Mouse (Mus musculus) liver, adult 2 months (tissue): ENCODE measurements around the gene Akap12. TPM values are rescaled to one million over a fixed set of nuclear protein-coding genes. Genes with fewer than 3 reads are reported as not detected.

Experiments used
- DNase-seq: peaks from one replicate; pipeline ENCODE4 v3.0.0-alpha.2; 2011; ENCODE audit warnings: low read depth, low spot score; ENCODE audit errors: extremely low read depth
- H3K27ac ChIP-seq: fragments of 200-500 bp; replicated peaks from 2 replicates; pipeline ENCODE4 v1.5.1; 2012; ENCODE audit warnings: low read depth, mild to moderate bottlenecking, control low read depth, inconsistent platforms, low read length; ENCODE audit not compliant: insufficient read depth
- H3K27me3 ChIP-seq: fragments of 200-500 bp; 2 replicates; pipeline ENCODE4 v1.6.1; 2012; ENCODE audit warnings: mild to moderate bottlenecking, moderate library complexity, low read length, inconsistent platforms; ENCODE audit not compliant: control insufficient read depth, insufficient read depth
- H3K36me3 ChIP-seq: fragments of 200-500 bp; 2 replicates; pipeline ENCODE4 v1.6.1; 2012; ENCODE audit warnings: low read length, inconsistent platforms; ENCODE audit not compliant: control insufficient read depth, insufficient read depth
- H3K4me1 ChIP-seq: fragments of 200-500 bp; 2 replicates; pipeline ENCODE4 v1.6.1; 2011; ENCODE audit warnings: low read length; ENCODE audit not compliant: control insufficient read depth, insufficient read depth
- H3K4me3 ChIP-seq: fragments of 200-500 bp; 2 replicates; pipeline ENCODE4 v1.5.1; 2011; ENCODE audit warnings: low read depth, mild to moderate bottlenecking, control low read depth, low read length, moderate library complexity; ENCODE audit not compliant: insufficient read depth
- H3K79me2 ChIP-seq: fragments of 200-500 bp; 2 replicates; pipeline ENCODE4 v1.6.1; 2012; ENCODE audit warnings: inconsistent platforms, mild to moderate bottlenecking, low read length, moderate library complexity; ENCODE audit not compliant: control insufficient read depth, insufficient read depth
- H3K9ac ChIP-seq: fragments of 200-500 bp; 2 replicates; pipeline ENCODE4 v1.6.1; 2012; ENCODE audit warnings: low read depth, mild to moderate bottlenecking, control low read depth, inconsistent platforms, low read length
- CTCF ChIP-seq: fragments of 200-500 bp; IDR thresholded peaks from 2 replicates; pipeline ENCODE4 v1.5.1; 2011; ENCODE audit warnings: low read depth, low read length, control low read depth
- POLR2A ChIP-seq: fragments of 200-500 bp; IDR thresholded peaks from 2 replicates; pipeline ENCODE4 v1.6.1; 2011; ENCODE audit warnings: low read length, control low read depth; ENCODE audit not compliant: insufficient read depth; ENCODE audit errors: extremely low read depth
- WGBS: fragments of 180-500 bp; shearing (Covaris S2); methylation state at CpG from one replicate; pipeline ENCODE4 v1.1.7; 2018; 5-methylcytosine and 5-hydroxymethylcytosine counted together
- polyA plus RNA-seq: library from polyadenylated mRNA; depleted of rRNA; stranded (reverse); fragments of >200 nt; gene quantifications from 2 replicates; pipeline ENCODE4 v1.2.3, GENCODE M21; 2012
- total RNA-seq: library from RNA; depleted of rRNA; stranded (reverse); fragments of >200 nt; gene quantifications from 2 replicates; pipeline ENCODE4 v1.2.3, GENCODE M21; 2014

The Akap12 gene
- total and polyA plus RNA-seq, 2 experiments, result 0.57 to 1.7 TPM

DNA sequence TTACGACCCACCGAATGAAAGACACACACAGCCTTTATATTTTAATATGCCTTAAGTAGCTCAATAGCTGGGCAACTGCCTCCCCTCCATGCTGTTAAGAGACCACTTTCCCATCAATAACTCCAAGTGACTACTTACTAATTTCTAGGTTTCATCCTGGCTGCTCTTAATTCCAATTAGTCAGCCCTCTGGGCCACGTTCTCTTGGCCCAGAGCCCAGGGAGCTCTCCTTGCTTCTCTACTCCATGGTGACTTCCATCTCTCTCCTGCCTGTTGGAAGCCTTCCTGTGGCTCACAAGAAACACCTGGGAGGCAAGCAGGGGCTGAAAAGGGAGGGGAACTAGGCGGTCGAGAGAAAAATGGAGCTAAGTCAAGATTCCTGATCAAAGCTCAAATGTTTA is 23.0 kb downstream of the Akap12 start:
- H3K4me3 ChIP-seq, result no peak overlapping the region
- WGBS, result 84% methylated on average over 5 of the region's 5 CpGs
- no peaks in the 10 kb centered on the region for H3K36me3 ChIP-seq
- no peaks in the 10 kb centered on the region for H3K79me2 ChIP-seq
- no peak for DNase-seq
- H3K4me1 ChIP-seq, result no peaks in the 10 kb centered on the region
- no peak overlapping the region for H3K9ac ChIP-seq
- no peaks in the 10 kb centered on the region for H3K27me3 ChIP-seq
- TF ChIP-seq CTCF, result no peak
- TF ChIP-seq POLR2A, result no peak
- H3K27ac ChIP-seq, result no peak overlapping the region

DNA sequence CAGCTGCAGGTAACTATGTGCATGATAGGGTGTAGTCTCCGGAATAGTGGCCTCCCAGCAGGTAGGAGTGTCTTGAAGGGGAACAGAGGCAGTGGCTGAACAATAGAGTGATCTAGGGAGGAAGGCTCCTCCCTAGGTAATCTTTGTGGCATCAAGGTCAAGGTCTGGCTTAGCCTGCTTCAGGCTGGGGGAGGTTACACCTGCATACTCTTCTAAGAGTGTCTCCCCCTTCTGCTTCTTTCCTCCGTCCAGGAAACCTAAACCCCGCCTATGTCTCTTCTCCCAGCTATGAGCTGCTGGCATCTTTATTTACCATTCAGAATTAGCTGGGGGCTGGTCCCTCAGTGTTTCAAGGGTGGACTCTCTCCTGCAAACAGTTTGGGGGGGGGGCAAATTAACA is 23.5 kb downstream of the Akap12 start:
- WGBS, result 62% methylated on average over 3 of the region's 3 CpGs
- H3K4me1 ChIP-seq, result no peaks in the 10 kb centered on the region
- H3K27ac ChIP-seq, result no peak overlapping the region
- H3K36me3 ChIP-seq, result no peaks in the 10 kb centered on the region
- H3K79me2 ChIP-seq, result no peaks in the 10 kb centered on the region
- TF ChIP-seq CTCF (no peak), POLR2A (no peak)
- no peak for DNase-seq
- no peak overlapping the region for H3K9ac ChIP-seq
- H3K27me3 ChIP-seq, result no peaks in the 10 kb centered on the region
- H3K4me3 ChIP-seq, result no peak overlapping the region

DNA sequence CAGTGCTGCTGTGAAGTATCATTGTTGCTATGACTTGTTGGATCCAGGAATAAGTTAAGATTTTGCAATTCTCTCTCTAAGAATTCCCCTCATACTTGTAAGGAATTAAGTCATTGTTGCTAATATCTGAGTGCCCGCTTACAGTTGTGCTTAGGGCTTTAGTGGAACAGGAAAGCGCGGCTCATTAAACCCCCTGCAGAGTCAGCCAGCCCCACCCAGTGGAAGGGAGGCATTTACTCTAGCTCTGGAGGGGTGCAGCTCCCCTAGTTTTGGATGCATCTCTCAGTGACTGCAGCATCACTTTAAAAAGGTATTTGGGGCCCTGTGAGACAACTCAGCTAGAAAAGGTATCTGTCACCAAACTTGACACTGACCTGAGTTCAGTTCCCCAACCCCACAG is 24.0 kb downstream of the Akap12 start:
- TF ChIP-seq CTCF (no peak), POLR2A (no peak)
- no peaks in the 10 kb centered on the region for H3K27me3 ChIP-seq
- no peaks in the 10 kb centered on the region for H3K4me1 ChIP-seq
- no peaks in the 10 kb centered on the region for H3K79me2 ChIP-seq
- 78% methylated on average over 3 of the region's 3 CpGs for WGBS
- no peak for DNase-seq
- no peak overlapping the region for H3K4me3 ChIP-seq
- no peaks in the 10 kb centered on the region for H3K36me3 ChIP-seq
- H3K27ac ChIP-seq, result no peak overlapping the region
- H3K9ac ChIP-seq, result no peak overlapping the region

DNA sequence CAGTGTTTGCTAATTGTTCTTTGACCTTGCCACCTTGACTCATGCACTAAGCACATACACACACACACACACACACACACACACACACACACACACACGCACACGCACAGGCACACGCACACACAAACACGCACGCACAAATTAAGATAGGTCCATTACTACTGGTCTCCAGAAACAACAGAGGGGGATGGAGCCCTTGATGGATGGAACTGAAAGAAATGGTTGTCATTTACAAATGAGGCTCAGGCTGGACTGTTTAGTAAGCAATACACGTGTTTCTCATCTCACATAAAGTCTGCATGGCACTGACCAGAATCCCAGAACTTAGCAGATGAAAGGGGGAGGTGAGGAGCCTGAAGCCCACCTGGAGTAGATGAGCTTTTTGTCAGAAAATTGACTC is 24.4 kb downstream of the Akap12 start:
- H3K9ac ChIP-seq, result no peak overlapping the region
- H3K4me1 ChIP-seq, result no peaks in the 10 kb centered on the region
- 84% methylated on average over 6 of the region's 6 CpGs for WGBS
- DNase-seq, result no peak
- H3K36me3 ChIP-seq, result no peaks in the 10 kb centered on the region
- no peaks in the 10 kb centered on the region for H3K79me2 ChIP-seq
- TF ChIP-seq POLR2A, result no peak
- no peaks in the 10 kb centered on the region for H3K27me3 ChIP-seq
- no peak overlapping the region for H3K4me3 ChIP-seq
- H3K27ac ChIP-seq, result no peak overlapping the region

DNA sequence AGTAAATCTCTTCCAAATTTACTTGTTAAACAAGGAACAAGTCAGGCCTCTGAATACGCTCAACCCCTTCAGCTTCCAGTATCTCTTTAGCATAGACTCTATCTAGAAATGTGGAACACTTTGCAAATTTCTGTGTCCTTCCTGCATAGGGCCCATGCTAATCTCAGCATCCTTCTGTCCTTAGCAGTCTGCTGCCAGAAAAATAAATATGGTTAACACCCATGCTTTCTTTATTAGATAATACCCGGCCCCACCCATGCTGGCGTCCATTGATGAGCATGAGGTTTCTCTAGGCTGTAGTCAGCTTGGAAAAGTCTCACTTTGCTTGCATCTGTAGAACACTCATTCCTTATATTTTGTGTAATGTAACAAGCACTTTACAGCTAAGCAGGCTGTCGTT is 27.2 kb downstream of the Akap12 start:
- H3K27me3 ChIP-seq, result no peaks in the 10 kb centered on the region
- TF ChIP-seq CTCF, result no peak
- TF ChIP-seq POLR2A, result no peak
- H3K36me3 ChIP-seq, result no peaks in the 10 kb centered on the region
- no peak overlapping the region for H3K27ac ChIP-seq
- H3K4me3 ChIP-seq, result no peak overlapping the region
- 78% methylated on average over 4 of the region's 4 CpGs for WGBS
- H3K9ac ChIP-seq, result no peak overlapping the region
- no peak for DNase-seq
- no peaks in the 10 kb centered on the region for H3K4me1 ChIP-seq
- no peaks in the 10 kb centered on the region for H3K79me2 ChIP-seq

DNA sequence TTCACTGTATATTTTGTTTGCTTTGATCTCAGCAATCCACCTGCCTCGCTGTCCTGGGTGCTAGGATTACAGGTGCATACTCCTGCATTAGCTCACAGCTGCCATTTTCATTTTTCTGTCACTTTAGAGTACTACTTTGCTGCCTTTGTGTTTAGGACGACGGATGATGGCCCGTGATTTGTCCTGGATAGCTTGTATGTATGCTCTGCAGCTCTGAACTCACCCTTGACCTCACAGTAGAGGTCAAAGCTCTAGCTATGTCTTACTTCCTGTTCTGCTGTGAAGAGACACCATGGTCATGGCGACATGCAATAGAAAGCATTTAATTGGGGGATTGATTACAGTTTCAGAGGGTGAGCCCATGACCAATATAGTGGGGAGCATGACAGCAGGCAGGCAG is 37.4 kb downstream of the Akap12 start:
- H3K9ac ChIP-seq, result no peak overlapping the region
- no peaks in the 10 kb centered on the region for H3K27me3 ChIP-seq
- 46% methylated on average over 5 of the region's 5 CpGs for WGBS
- no peaks in the 10 kb centered on the region for H3K4me1 ChIP-seq
- DNase-seq, result no peak
- no peaks in the 10 kb centered on the region for H3K36me3 ChIP-seq
- H3K4me3 ChIP-seq, result no peak overlapping the region
- H3K79me2 ChIP-seq, result no peaks in the 10 kb centered on the region
- H3K27ac ChIP-seq, result no peak overlapping the region
- TF ChIP-seq POLR2A (no peak), CTCF (no peak)
